In genomic region chr1:85895391-85895837, GRCm38 (mm10) we compare ENCODE assay signal across 8 mouse cellular contexts. TPM values are rescaled to one million over a fixed set of nuclear protein-coding genes. Genes with fewer than 3 reads are reported as not detected.
DNase-seq lines count a peak whose midpoint lies in the region; ATAC-seq and TF ChIP-seq lines count a peak whose summit lies in the region.

No protein-coding gene starts in this region.

- peak overlapping the region; percentile 77 for H3K9ac ChIP-seq in heart, embryonic 15.5 days
- H3K9ac ChIP-seq in kidney, embryonic 16.5 days (replicated peaks; ENCODE audit: low read length) = peak overlapping the region; percentile 83
- H3K9ac ChIP-seq in liver, postnatal 0 days (replicated peaks) = peak overlapping the region; percentile 76

- peak; percentile 66 for ATAC-seq in heart, embryonic 15.5 days (replicated peaks; ENCODE audit: insufficient number of reproducible peaks, insufficient read depth, low FRiP score, low read depth)
- peak; percentile 78 for ATAC-seq in kidney, embryonic 16.5 days (ENCODE audit: low FRiP score, low TSS enrichment)
- peak; percentile 73 for ATAC-seq in liver, postnatal 0 days

- H3K36me3 ChIP-seq in erythroblast, embryonic 14.5 days (ENCODE audit: control insufficient read depth) = no peaks in the 10 kb centered on the region
- no peaks in the 10 kb centered on the region for H3K36me3 ChIP-seq in heart, embryonic 15.5 days
- H3K36me3 ChIP-seq in kidney, embryonic 16.5 days (ENCODE audit: insufficient read depth, low read length) = no peaks in the 10 kb centered on the region
- no peaks in the 10 kb centered on the region for H3K36me3 ChIP-seq in liver, postnatal 0 days (replicated peaks; ENCODE audit: insufficient read depth, low read length)

- TF ChIP-seq CTCF in bone marrow macrophage, adult 2 months (IDR thresholded peaks at IDR 0.05; ENCODE audit: low read depth, low read length) = peak; percentile 39
- TF ChIP-seq CTCF in liver, postnatal 0 days (IDR thresholded peaks at IDR 0.05; ENCODE audit: low read depth) = peak; percentile 62

- H3K4me3 ChIP-seq in bone marrow macrophage, adult 2 months (ENCODE audit: insufficient read depth, low read length) = peak overlapping the region; percentile 78
- peak overlapping the region; percentile 72 for H3K4me3 ChIP-seq in erythroblast, embryonic 14.5 days (replicated peaks)
- peak overlapping the region; percentile 72 for H3K4me3 ChIP-seq in heart, embryonic 15.5 days
- peak overlapping the region; percentile 83 for H3K4me3 ChIP-seq in kidney, embryonic 16.5 days (ENCODE audit: low read length)
- peak overlapping the region; percentile 88 for H3K4me3 ChIP-seq in liver, postnatal 0 days (ENCODE audit: low read depth, low read length)

- TF ChIP-seq POLR2A in bone marrow macrophage, adult 2 months (IDR thresholded peaks at IDR 0.05; ENCODE audit: borderline replicate concordance, low read depth, low read length) = no peak

- peak overlapping the region; percentile 68 for H3K27ac ChIP-seq in bone marrow macrophage, adult 2 months (ENCODE audit: insufficient read depth, low read depth, low read length)
- peak overlapping the region; percentile 85 for H3K27ac ChIP-seq in heart, embryonic 15.5 days
- peak overlapping the region; percentile 88 for H3K27ac ChIP-seq in kidney, embryonic 16.5 days (ENCODE audit: low read length)
- H3K27ac ChIP-seq in liver, postnatal 0 days (ENCODE audit: low read depth) = peak overlapping the region; percentile 67

- H3K27me3 ChIP-seq in erythroblast, embryonic 14.5 days (ENCODE audit: control insufficient read depth) = no peaks in the 10 kb centered on the region
- no peaks in the 10 kb centered on the region for H3K27me3 ChIP-seq in heart, embryonic 15.5 days
- no peaks in the 10 kb centered on the region for H3K27me3 ChIP-seq in kidney, embryonic 16.5 days (ENCODE audit: insufficient read depth, low read length)
- H3K27me3 ChIP-seq in liver, postnatal 0 days (ENCODE audit: insufficient read depth, low read length) = no peaks in the 10 kb centered on the region

- peak overlapping the region; percentile 85 for H3K4me2 ChIP-seq in heart, embryonic 15.5 days
- H3K4me2 ChIP-seq in kidney, embryonic 16.5 days (replicated peaks; ENCODE audit: low read depth, low read length) = peak overlapping the region; percentile 82
- H3K4me2 ChIP-seq in liver, postnatal 0 days (ENCODE audit: low read depth, low read length) = peak overlapping the region; percentile 96

- TF ChIP-seq EP300 in liver, postnatal 0 days (IDR thresholded peaks at IDR 0.05; ENCODE audit: low read depth) = no peak

- H3K9me3 ChIP-seq in erythroblast, embryonic 14.5 days (ENCODE audit: control insufficient read depth, low read length) = peaks cover 4% of the 10 kb centered on the region; the same call in 1 of the 2 replicates
- no peaks in the 10 kb centered on the region for H3K9me3 ChIP-seq in heart, embryonic 15.5 days (replicated peaks)
- no peaks in the 10 kb centered on the region for H3K9me3 ChIP-seq in kidney, embryonic 16.5 days (ENCODE audit: low read length)
- H3K9me3 ChIP-seq in liver, postnatal 0 days (ENCODE audit: low read length) = no peaks in the 10 kb centered on the region

- 8% methylated on average over 15 of the region's 15 CpGs for WGBS in heart, embryonic 15.5 days
- WGBS in kidney, embryonic 16.5 days = 1% methylated on average over 15 of the region's 15 CpGs
- 2% methylated on average over 15 of the region's 15 CpGs for WGBS in liver, postnatal 0 days (ENCODE audit: insufficient replicate concordance)

- H3K4me1 ChIP-seq in bone marrow macrophage, adult 2 months (ENCODE audit: control insufficient read depth, insufficient read depth, low read length) = peaks cover 48% of the 10 kb centered on the region
- H3K4me1 ChIP-seq in erythroblast, embryonic 14.5 days (ENCODE audit: control insufficient read depth) = peaks cover 35% of the 10 kb centered on the region
- peaks cover 58% of the 10 kb centered on the region for H3K4me1 ChIP-seq in heart, embryonic 15.5 days (replicated peaks)
- H3K4me1 ChIP-seq in kidney, embryonic 16.5 days (ENCODE audit: insufficient read depth, low read length) = peaks cover 51% of the 10 kb centered on the region
- peaks cover 46% of the 10 kb centered on the region for H3K4me1 ChIP-seq in liver, postnatal 0 days (ENCODE audit: insufficient read depth)

- peak; percentile 44 to 56 for DNase-seq in CD8-positive naive resting alpha-beta T cell, adult 2 months (ENCODE audit: low read depth in 2 of 2, low spot score in 2 of 2)
- DNase-seq in liver, postnatal 0 days = peak; percentile 75
- DNase-seq in neural tube, embryonic 10.5 days (ENCODE audit: extremely low spot score, low spot score) = peak; percentile 65
- peak; percentile 69 for DNase-seq in testis, postnatal 10 days (ENCODE audit: low spot score)

RNA-seq across cellular contexts. Expression of gene Itm2c, which starts 1.3 kb away (rescaled TPM):
- polyA plus RNA-seq in bone marrow macrophage, adult 2 months (2012; ENCODE audit: insufficient read depth, insufficient read length, missing spikeins) = 216 and 219 TPM in 2 replicates
- polyA plus RNA-seq in erythroblast, embryonic 14.5 days (2012) = 0.38 and 0.57 TPM in 2 replicates
- 181 and 231 TPM in 2 replicates for polyA plus RNA-seq in heart, embryonic 15.5 days (2015; fragmentation: Nextera tagmentation; extraction: Ambion mirVana)
- 248 and 269 TPM in 2 replicates for polyA plus RNA-seq in kidney, embryonic 16.5 days (2015; fragmentation: Nextera tagmentation; extraction: Ambion mirVana)
- 52.1 and 56.7 TPM in 2 replicates for polyA plus RNA-seq in liver, postnatal 0 days (2015; fragmentation: Nextera tagmentation; extraction: Ambion mirVana)

RNA-seq across cellular contexts. Expression of gene 4933407L21Rik, which starts 32.9 kb away (rescaled TPM):
- polyA plus RNA-seq in bone marrow macrophage, adult 2 months (2012; ENCODE audit: insufficient read depth, insufficient read length, missing spikeins) = not detected in 2 replicates
- not detected in 2 replicates for polyA plus RNA-seq in erythroblast, embryonic 14.5 days (2012)
- 0.04 and 0.18 TPM in 2 replicates for polyA plus RNA-seq in heart, embryonic 15.5 days (2015; fragmentation: Nextera tagmentation; extraction: Ambion mirVana)
- 1.6 TPM in 2 replicates for polyA plus RNA-seq in kidney, embryonic 16.5 days (2015; fragmentation: Nextera tagmentation; extraction: Ambion mirVana)
- polyA plus RNA-seq in liver, postnatal 0 days (2015; fragmentation: Nextera tagmentation; extraction: Ambion mirVana) = 0.11 TPM in 1 of 2 replicates, not detected in the other

Comparison
In these comparisons a context has a peak if more than half of its experiments do, and no peak if none do; other contexts are left out.
1. Peak in every context shown above with its lines: DNase-seq, ATAC-seq, H3K4me3 ChIP-seq and H3K27ac ChIP-seq.
2. RNA of gene Itm2c, which starts 1.3 kb away (polyA plus RNA-seq): 248 to 269 TPM in kidney, embryonic 16.5 days, 216 to 219 TPM in bone marrow macrophage, adult 2 months, 181 to 231 TPM in heart, embryonic 15.5 days and 52.1 to 56.7 TPM in liver, postnatal 0 days; 0.38 to 0.57 TPM in erythroblast, embryonic 14.5 days; every median in the first group is over 10 times any median in the second.